Mouse (Mus musculus): ENCODE data around the gene Krtap4-6.

GRCm38 (mm10) chr11:99620335-99620734, 45.4 kb downstream of the Krtap4-6 start, which contains the start of gene Gm11562:
- TF ChIP-seq POLR2A (IDR thresholded peaks at IDR 0.05; ENCODE audit: low read depth, low read length): no peak
- no peak for TF ChIP-seq CTCF (conservative IDR thresholded peaks at IDR 0.05; ENCODE audit: insufficient read depth, insufficient read length, low read depth, low read length)
